Mouse (Mus musculus): Measurements from ENCODE around the gene Flywch1. TPM values are rescaled to one million over a fixed set of nuclear protein-coding genes. Genes with fewer than 3 reads are reported as not detected.

The Flywch1 gene
- polyA plus RNA-seq, 1 experiment from 2014 or later, result 24.2 TPM

DNA sequence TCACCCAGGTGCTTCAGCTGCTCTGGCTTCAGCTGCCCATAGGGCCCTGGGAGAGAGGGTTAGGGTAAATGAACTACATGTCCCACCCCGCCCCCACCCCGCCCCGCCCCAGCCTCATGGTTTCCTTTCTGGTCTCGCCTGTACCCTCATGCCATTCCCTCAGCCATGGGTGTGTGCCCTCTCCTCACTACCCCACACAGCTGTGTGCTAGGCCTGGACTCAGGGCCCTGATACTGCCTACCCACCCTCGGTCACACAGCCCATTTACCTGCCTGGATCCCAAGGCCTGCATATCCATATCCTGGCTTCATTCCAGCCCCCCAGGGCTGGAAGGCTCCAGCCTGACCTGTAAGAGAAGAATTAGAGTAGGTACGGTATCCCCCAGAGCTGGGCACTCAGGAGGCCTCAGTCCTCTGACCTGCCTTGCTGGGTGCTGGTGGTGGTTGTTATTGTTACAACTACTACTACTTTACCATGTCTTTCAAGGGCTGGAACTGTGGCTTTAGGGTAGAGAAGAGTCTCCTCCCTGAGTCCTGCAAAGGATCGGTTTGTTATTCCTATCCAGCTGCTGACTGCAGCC is 65.8 kb downstream of the Flywch1 start:
- Histone ChIP-seq H3K27me3 (ENCODE audit: control insufficient read depth, insufficient read depth, low read length) (no peaks in the 10 kb centered on the region), H3K36me3 (ENCODE audit: control insufficient read depth, insufficient read depth, low read length) (no peaks in the 10 kb centered on the region), H3K9ac (ENCODE audit: low read length) (no peak overlapping the region), H3K4me2 (replicated peaks; ENCODE audit: low read depth) (no peak overlapping the region), H3K27ac (replicated peaks) (no peak overlapping the region), H3K4me3 (ENCODE audit: low read depth, low read length) (no peak overlapping the region), H3K9me3 (ENCODE audit: control insufficient read depth, low read length) (no peaks in the 10 kb centered on the region), H3K4me1 (replicated peaks; ENCODE audit: control insufficient read depth, insufficient read depth) (no peaks in the 10 kb centered on the region)
- DNase-seq (ENCODE audit: low spot score) (no peak), ATAC-seq (ENCODE audit: low FRiP score, low TSS enrichment) (no peak; the same call in 1 of the 2 replicates)
- TF ChIP-seq EP300 (optimal IDR thresholded peaks at IDR 0.05) (no peak), CTCF (IDR thresholded peaks at IDR 0.05; ENCODE audit: low read depth) (no peak)
- 75% methylated on average over 7 of the region's 7 CpGs for WGBS

DNA sequence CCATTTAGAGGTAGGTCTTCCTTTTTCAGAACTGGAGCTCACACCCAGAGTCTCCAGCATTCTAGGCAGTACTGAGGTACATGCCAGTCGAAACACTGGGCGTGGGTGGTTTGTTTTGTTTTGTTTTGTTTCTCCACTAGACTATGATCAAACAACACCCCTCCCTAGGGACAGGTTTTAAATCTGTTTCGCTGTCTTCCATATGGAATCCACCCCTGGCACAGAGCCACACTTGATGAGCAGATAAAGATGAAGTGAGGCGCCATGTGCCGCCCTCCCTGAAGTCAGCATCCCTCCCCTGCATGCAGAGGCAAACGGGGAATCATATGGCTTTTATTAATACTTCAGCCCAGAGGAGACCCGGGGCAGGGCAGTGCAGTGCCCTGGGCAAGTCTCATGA is 66.7 kb downstream of the Flywch1 start:
- ATAC-seq (ENCODE audit: low FRiP score, low TSS enrichment) (no peak), DNase-seq (ENCODE audit: low spot score) (no peak)
- TF ChIP-seq CTCF (IDR thresholded peaks at IDR 0.05; ENCODE audit: low read depth) (no peak), EP300 (optimal IDR thresholded peaks at IDR 0.05) (no peak)
- no peaks in the 10 kb centered on the region for H3K36me3 ChIP-seq (ENCODE audit: control insufficient read depth, insufficient read depth, low read length)
- H3K4me2 ChIP-seq (replicated peaks; ENCODE audit: low read depth), result no peak overlapping the region
- H3K9ac ChIP-seq (ENCODE audit: low read length), result no peak overlapping the region
- no peak overlapping the region for H3K4me3 ChIP-seq (ENCODE audit: low read depth, low read length)
- no peak overlapping the region for H3K27ac ChIP-seq (replicated peaks)
- H3K27me3 ChIP-seq (ENCODE audit: control insufficient read depth, insufficient read depth, low read length), result no peaks in the 10 kb centered on the region
- H3K9me3 ChIP-seq (ENCODE audit: control insufficient read depth, low read length), result no peaks in the 10 kb centered on the region
- no peaks in the 10 kb centered on the region for H3K4me1 ChIP-seq (replicated peaks; ENCODE audit: control insufficient read depth, insufficient read depth)
- 40% methylated on average over 7 of the region's 7 CpGs for WGBS

DNA sequence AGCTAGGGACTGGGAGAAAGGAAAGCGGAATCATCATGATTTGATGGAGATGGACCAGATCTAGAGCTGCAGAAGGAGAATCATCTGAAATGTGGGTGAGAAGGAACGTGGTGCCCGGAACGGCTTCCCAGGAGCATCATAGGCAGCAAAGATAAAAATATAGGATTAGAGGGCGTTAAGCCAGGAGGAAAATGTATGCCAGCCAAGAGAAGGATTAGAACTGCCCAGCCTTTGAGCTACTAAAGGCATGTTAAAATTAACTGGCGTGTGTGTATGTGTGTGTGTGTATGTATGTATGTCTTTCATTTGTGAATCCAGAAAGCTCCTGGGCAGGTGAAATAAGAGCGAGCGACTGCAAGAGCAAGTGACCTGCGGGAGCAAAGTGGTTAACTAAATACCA is 68.1 kb downstream of the Flywch1 start:
- H3K4me3 ChIP-seq (ENCODE audit: low read depth, low read length), result no peak overlapping the region
- no peaks in the 10 kb centered on the region for H3K9me3 ChIP-seq (ENCODE audit: control insufficient read depth, low read length)
- H3K36me3 ChIP-seq (ENCODE audit: control insufficient read depth, insufficient read depth, low read length), result no peaks in the 10 kb centered on the region
- H3K27me3 ChIP-seq (ENCODE audit: control insufficient read depth, insufficient read depth, low read length), result no peaks in the 10 kb centered on the region
- no peak overlapping the region for H3K9ac ChIP-seq (ENCODE audit: low read length)
- DNase-seq (ENCODE audit: low spot score) (no peak), ATAC-seq (ENCODE audit: low FRiP score, low TSS enrichment) (no peak)
- 83% methylated on average over 9 of the region's 9 CpGs for WGBS
- H3K27ac ChIP-seq (replicated peaks), result no peak overlapping the region
- no peaks in the 10 kb centered on the region for H3K4me1 ChIP-seq (replicated peaks; ENCODE audit: control insufficient read depth, insufficient read depth)
- TF ChIP-seq CTCF (IDR thresholded peaks at IDR 0.05; ENCODE audit: low read depth) (no peak), EP300 (optimal IDR thresholded peaks at IDR 0.05) (no peak)
- no peak overlapping the region for H3K4me2 ChIP-seq (replicated peaks; ENCODE audit: low read depth)

Other genes with a start within 250 kb of the Flywch1 start
- 8.9 and 9.2 TPM in 2 replicates for gene Zfp213, start 207.4 kb downstream of the Flywch1 start, polyA plus RNA-seq (2015; fragmentation: Nextera tagmentation; extraction: Ambion mirVana)
- 4.0 and 5.7 TPM in 2 replicates for gene Zfp13, start 172.1 kb downstream of the Flywch1 start, polyA plus RNA-seq (2015; fragmentation: Nextera tagmentation; extraction: Ambion mirVana)
- gene Zscan10, start 170.7 kb downstream of the Flywch1 start, polyA plus RNA-seq (2015; fragmentation: Nextera tagmentation; extraction: Ambion mirVana), result 0.05 TPM in 1 of 2 replicates, not detected in the other
- gene Mmp25, start 126.3 kb downstream of the Flywch1 start, polyA plus RNA-seq (2015; fragmentation: Nextera tagmentation; extraction: Ambion mirVana), result 0.12 and 0.18 TPM in 2 replicates
- gene Bicdl2, start 111.1 kb downstream of the Flywch1 start, polyA plus RNA-seq (2015; fragmentation: Nextera tagmentation; extraction: Ambion mirVana), result 50.9 and 58.2 TPM in 2 replicates
- 183 and 186 TPM in 2 replicates for gene Hcfc1r1, start 98.0 kb downstream of the Flywch1 start, polyA plus RNA-seq (2015; fragmentation: Nextera tagmentation; extraction: Ambion mirVana)
- 17.7 and 18.1 TPM in 2 replicates for gene Thoc6, start 97.7 kb downstream of the Flywch1 start, polyA plus RNA-seq (2015; fragmentation: Nextera tagmentation; extraction: Ambion mirVana)
- gene Tnfrsf12a, start 94.1 kb downstream of the Flywch1 start, polyA plus RNA-seq (2015; fragmentation: Nextera tagmentation; extraction: Ambion mirVana), result 33.5 and 33.7 TPM in 2 replicates
- gene Cldn6, start 92.4 kb downstream of the Flywch1 start, polyA plus RNA-seq (2015; fragmentation: Nextera tagmentation; extraction: Ambion mirVana), result 3.0 and 3.2 TPM in 2 replicates
- 0.79 and 0.92 TPM in 2 replicates for gene Cldn9, start 87.6 kb downstream of the Flywch1 start, polyA plus RNA-seq (2015; fragmentation: Nextera tagmentation; extraction: Ambion mirVana)
- gene 1520401A03Rik, start 48.8 kb downstream of the Flywch1 start, polyA plus RNA-seq (2015; fragmentation: Nextera tagmentation; extraction: Ambion mirVana), result 0.04 and 0.16 TPM in 2 replicates
- gene Pkmyt1, start 45.3 kb downstream of the Flywch1 start, polyA plus RNA-seq (2015; fragmentation: Nextera tagmentation; extraction: Ambion mirVana), result 17.1 and 17.6 TPM in 2 replicates
- gene Paqr4, start 30.7 kb downstream of the Flywch1 start, polyA plus RNA-seq (2015; fragmentation: Nextera tagmentation; extraction: Ambion mirVana), result 26.3 and 28.0 TPM in 2 replicates
- 2.7 and 3.0 TPM in 2 replicates for gene Kremen2, start 25.8 kb downstream of the Flywch1 start, polyA plus RNA-seq (2015; fragmentation: Nextera tagmentation; extraction: Ambion mirVana)
- gene Flywch2, start 14.5 kb upstream of the Flywch1 start, polyA plus RNA-seq (2015; fragmentation: Nextera tagmentation; extraction: Ambion mirVana), result 15.9 and 16.4 TPM in 2 replicates
- gene Srrm2, start 18.9 kb upstream of the Flywch1 start, polyA plus RNA-seq (2015; fragmentation: Nextera tagmentation; extraction: Ambion mirVana), result 211 and 215 TPM in 2 replicates
- 881 and 1,013 TPM in 2 replicates for gene Elob, start 57.5 kb upstream of the Flywch1 start, polyA plus RNA-seq (2015; fragmentation: Nextera tagmentation; extraction: Ambion mirVana)
- 0.11 TPM in 1 of 2 replicates, not detected in the other for gene Prss33, start 64.5 kb upstream of the Flywch1 start, polyA plus RNA-seq (2015; fragmentation: Nextera tagmentation; extraction: Ambion mirVana)
- gene Prss32, start 72.3 kb upstream of the Flywch1 start, polyA plus RNA-seq (2015; fragmentation: Nextera tagmentation; extraction: Ambion mirVana), result 13.6 and 14.8 TPM in 2 replicates
- gene Prss41, start 72.6 kb upstream of the Flywch1 start, polyA plus RNA-seq (2015; fragmentation: Nextera tagmentation; extraction: Ambion mirVana), result 0.88 and 0.90 TPM in 2 replicates
- gene Prss21, start 96.5 kb upstream of the Flywch1 start, polyA plus RNA-seq (2015; fragmentation: Nextera tagmentation; extraction: Ambion mirVana), result not detected in 2 replicates
- gene Dcpp1, start 109.3 kb upstream of the Flywch1 start, polyA plus RNA-seq (2015; fragmentation: Nextera tagmentation; extraction: Ambion mirVana), result not detected in 2 replicates
- not detected in 2 replicates for gene Dcpp2, start 109.3 kb upstream of the Flywch1 start, polyA plus RNA-seq (2015; fragmentation: Nextera tagmentation; extraction: Ambion mirVana)
- not detected in 2 replicates for gene Dcpp3, start 145.9 kb upstream of the Flywch1 start, polyA plus RNA-seq (2015; fragmentation: Nextera tagmentation; extraction: Ambion mirVana)
- not detected in 2 replicates for gene Sbp, start 170.1 kb upstream of the Flywch1 start, polyA plus RNA-seq (2015; fragmentation: Nextera tagmentation; extraction: Ambion mirVana)
- not detected in 2 replicates for gene Sbpl, start 183.7 kb upstream of the Flywch1 start, polyA plus RNA-seq (2015; fragmentation: Nextera tagmentation; extraction: Ambion mirVana)
- 0.08 and 0.11 TPM in 2 replicates for gene Prss30, start 209.0 kb upstream of the Flywch1 start, polyA plus RNA-seq (2015; fragmentation: Nextera tagmentation; extraction: Ambion mirVana)
- 3.4 and 4.8 TPM in 2 replicates for gene Prss22, start 226.5 kb upstream of the Flywch1 start, polyA plus RNA-seq (2015; fragmentation: Nextera tagmentation; extraction: Ambion mirVana)